Mouse (Mus musculus) limb, embryonic 14.5 days (tissue): ENCODE results near the gene Mettl2. TPM values are rescaled to one million over a fixed set of nuclear protein-coding genes. Genes with fewer than 3 reads are reported as not detected.
"Not testable (repeated sequence)": the region's sequence is repeated elsewhere in the genome, so short reads cannot be mapped to it uniquely, and the experiment has no call there.

Source experiments
- ATAC-seq: fragments of 200-750 bp; cut with Nextera tagmentation; 2 replicates; pipeline ENCODE4 v1.8.0; 2017; ENCODE audit warnings: low read depth, moderate number of reproducible peaks, moderate TSS enrichment; ENCODE audit not compliant: low FRiP score
- DNase-seq: peaks from one replicate; pipeline ENCODE4 v3.0.0-alpha.2; 2015; ENCODE audit warnings: low spot score
- H3K27ac ChIP-seq: fragments of 300-500 bp; sonication (generic); replicated peaks from 2 replicates; pipeline ENCODE4 v1.5.1; 2014; ENCODE audit warnings: low read depth, mild to moderate bottlenecking, low read length, moderate library complexity, mixed read lengths
- H3K27me3 ChIP-seq: fragments of 300-500 bp; sonication (generic); 2 replicates; pipeline ENCODE4 v1.6.1; 2014; ENCODE audit warnings: low read length, mixed read lengths; ENCODE audit not compliant: control insufficient read depth, insufficient read depth
- H3K36me3 ChIP-seq: fragments of 300-500 bp; sonication (generic); 2 replicates; pipeline ENCODE4 v1.6.1; 2014; ENCODE audit warnings: mild to moderate bottlenecking, low read length, moderate library complexity, mixed read lengths; ENCODE audit not compliant: control insufficient read depth, insufficient read depth
- H3K4me1 ChIP-seq: fragments of 300-500 bp; sonication (generic); 2 replicates; pipeline ENCODE4 v1.6.1; 2014; ENCODE audit warnings: antibody characterized with exemption, low read length, mixed read lengths; ENCODE audit not compliant: control insufficient read depth, insufficient read depth
- H3K4me2 ChIP-seq: fragments of 300-500 bp; sonication (generic); replicated peaks from 2 replicates; pipeline ENCODE4 v1.6.1; 2014; ENCODE audit warnings: low read depth, mild to moderate bottlenecking, low read length, moderate library complexity; ENCODE audit not compliant: severe bottlenecking
- H3K4me3 ChIP-seq: fragments of 300-500 bp; sonication (generic); replicated peaks from 2 replicates; pipeline ENCODE4 v1.5.1; 2014; ENCODE audit warnings: low read length
- H3K9ac ChIP-seq: fragments of 300-500 bp; sonication (generic); 2 replicates; pipeline ENCODE4 v1.6.1; 2014; ENCODE audit warnings: mild to moderate bottlenecking, low read depth, low read length, moderate library complexity; ENCODE audit not compliant: severe bottlenecking
- H3K9me3 ChIP-seq: fragments of 300-500 bp; sonication (generic); 2 replicates; pipeline ENCODE4 v1.6.1; 2016; ENCODE audit warnings: low read length; ENCODE audit not compliant: control insufficient read depth
- POLR2A ChIP-seq: fragments of 200-500 bp; IDR thresholded peaks from 2 replicates; pipeline ENCODE4 v1.8.0; 2012; ENCODE audit warnings: inconsistent platforms, mild to moderate bottlenecking, moderate library complexity, borderline replicate concordance; ENCODE audit not compliant: insufficient read depth, insufficient read length; ENCODE audit errors: extremely low read depth
- WGBS: fragments of 180-500 bp; shearing (Covaris S2); extraction: QIAGEN DNeasy Blood & Tissue Kit; methylation state at CpG from one replicate; pipeline ENCODE4 v1.1.7; 2014; 5-methylcytosine and 5-hydroxymethylcytosine counted together
- polyA plus RNA-seq, 2 experiments: library from polyadenylated mRNA; depleted of rRNA in 1 of 2; stranded (reverse) in 1 of 2; unstranded in 1 of 2; fragments of >200 nt; fragmentation: Nextera tagmentation in 1 of 2; extraction: Ambion mirVana in 1 of 2; gene quantifications; 2 replicates each; pipeline versions ENCODE4 v1.2.1 to v1.2.3; 2012 to 2014

The Mettl2 gene
- polyA plus RNA-seq (2012; rRNA removed) (41.4 and 46.7 TPM in 2 replicates), polyA plus RNA-seq (2014; fragmentation: Nextera tagmentation; extraction: Ambion mirVana) (31.9 and 41.4 TPM in 2 replicates)

DNA sequence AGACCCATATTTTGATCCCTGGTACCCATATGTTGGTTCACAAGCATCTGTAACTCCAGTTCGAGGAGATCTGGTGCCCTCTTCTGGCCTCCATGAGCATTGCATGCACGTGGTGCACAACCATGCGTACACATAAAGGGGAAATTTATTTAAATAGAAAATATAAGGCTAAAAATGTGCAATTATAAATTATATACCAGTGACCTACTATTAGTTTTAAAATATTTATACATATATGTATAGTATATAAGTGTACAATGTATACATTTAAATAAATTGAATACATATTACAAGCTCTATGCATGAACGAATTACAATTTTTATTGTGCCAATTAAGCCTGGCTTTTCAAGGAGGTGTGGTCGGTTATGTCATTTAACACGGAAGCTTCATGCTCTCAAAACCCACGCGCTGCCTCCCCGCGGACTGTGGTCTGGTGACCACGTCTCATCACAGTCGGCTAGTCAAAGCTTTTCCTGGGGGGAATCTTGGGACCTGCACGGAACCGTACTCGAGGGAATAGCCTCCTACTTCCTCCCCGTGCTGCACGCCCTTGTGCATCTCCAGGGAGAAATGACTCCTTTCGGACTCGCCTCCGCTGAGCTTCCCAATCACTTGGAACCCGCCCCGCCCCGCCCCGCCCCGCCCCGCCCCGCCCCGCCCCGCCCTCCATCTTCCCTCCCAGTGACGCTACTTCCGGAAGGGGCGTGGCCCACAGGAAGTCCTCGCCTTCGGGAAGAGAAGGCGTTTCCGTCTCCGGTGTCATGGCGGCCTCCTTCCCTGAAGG, at the start of gene Mettl2:
Gene Mettl2 (plus strand): TSS at position 691 of the 785 bp plus-strand sequence.
- H3K27ac ChIP-seq = no peak within 1 kb of the TSS

DNA sequence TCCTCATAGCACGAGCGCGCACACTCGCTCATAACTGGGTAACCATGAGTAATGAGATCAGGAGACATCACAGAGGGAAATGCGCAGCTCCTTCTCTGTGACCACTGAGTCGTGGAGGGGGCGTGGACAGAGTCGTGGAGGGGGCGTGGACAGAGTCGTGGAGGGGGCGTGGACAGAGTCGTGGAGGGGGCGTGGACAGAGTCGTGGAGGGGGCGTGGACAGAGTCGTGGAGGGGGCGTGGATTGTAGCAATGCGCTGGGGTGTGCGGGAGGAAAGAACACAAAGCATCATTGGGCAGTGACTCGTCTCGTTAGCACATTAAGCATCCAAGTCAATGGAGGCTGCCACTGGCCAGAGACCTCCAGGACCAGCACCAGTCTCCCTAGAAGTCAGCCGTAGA, 13.8 kb upstream of the Mettl2 start:
- not testable (repeated sequence) for H3K4me2 ChIP-seq, H3K4me3 ChIP-seq, H3K4me1 ChIP-seq, ATAC-seq, H3K9me3 ChIP-seq, H3K9ac ChIP-seq, H3K36me3 ChIP-seq, DNase-seq, H3K27ac ChIP-seq, H3K27me3 ChIP-seq
- WGBS = 75% methylated on average over 22 of the region's 22 CpGs

More for the DNA sequence above, at the start of gene Mettl2:
- Histone ChIP-seq H3K9me3 (no peaks in the 10 kb centered on the region), H3K4me2 (peak within 1 kb of the TSS; percentile 90), H3K36me3 (peaks cover 14% of the 10 kb centered on the region), H3K4me3 (peak within 1 kb of the TSS; percentile 97), H3K4me1 (peaks cover 7% of the 10 kb centered on the region), H3K9ac (peak within 1 kb of the TSS; percentile 74), H3K27me3 (no peaks in the 10 kb centered on the region)
- peak; percentile 85 for DNase-seq
- ATAC-seq = peak; percentile 91
- TF ChIP-seq POLR2A = 0 out of 2 replicates have a peak, but pooled peaks have one; percentile 26
- WGBS = 1% methylated on average over 29 of the region's 38 CpGs

DNA sequence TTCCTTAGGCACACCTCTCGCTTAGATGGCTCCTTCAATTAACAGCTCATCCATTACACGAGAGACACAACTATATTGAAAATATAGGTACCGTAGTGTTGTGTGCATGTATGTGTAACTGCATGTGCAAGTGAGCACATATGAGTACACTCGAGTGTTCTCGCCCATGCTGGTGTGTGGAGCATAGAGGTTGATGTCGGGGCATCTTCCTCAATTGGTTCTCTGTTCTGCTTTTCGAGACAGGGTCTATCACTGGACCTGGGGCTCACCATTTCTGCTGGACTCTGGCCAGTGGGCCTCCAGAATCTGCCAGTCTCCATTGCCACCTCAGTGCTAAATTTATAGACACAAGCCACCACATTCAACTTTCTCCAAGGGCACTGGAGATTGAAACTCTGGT, 8.4 kb upstream of the Mettl2 start:
- 90% methylated on average over 7 of the region's 7 CpGs for WGBS
- H3K4me1 ChIP-seq = no peaks in the 10 kb centered on the region
- no peak for TF ChIP-seq POLR2A
- H3K9ac ChIP-seq = no peak overlapping the region
- ATAC-seq (no peak), DNase-seq (no peak)
- H3K4me3 ChIP-seq = no peak overlapping the region
- H3K36me3 ChIP-seq = no peaks in the 10 kb centered on the region
- no peaks in the 10 kb centered on the region for H3K9me3 ChIP-seq
- no peaks in the 10 kb centered on the region for H3K27me3 ChIP-seq
- H3K4me2 ChIP-seq = no peak overlapping the region
- no peak overlapping the region for H3K27ac ChIP-seq

DNA sequence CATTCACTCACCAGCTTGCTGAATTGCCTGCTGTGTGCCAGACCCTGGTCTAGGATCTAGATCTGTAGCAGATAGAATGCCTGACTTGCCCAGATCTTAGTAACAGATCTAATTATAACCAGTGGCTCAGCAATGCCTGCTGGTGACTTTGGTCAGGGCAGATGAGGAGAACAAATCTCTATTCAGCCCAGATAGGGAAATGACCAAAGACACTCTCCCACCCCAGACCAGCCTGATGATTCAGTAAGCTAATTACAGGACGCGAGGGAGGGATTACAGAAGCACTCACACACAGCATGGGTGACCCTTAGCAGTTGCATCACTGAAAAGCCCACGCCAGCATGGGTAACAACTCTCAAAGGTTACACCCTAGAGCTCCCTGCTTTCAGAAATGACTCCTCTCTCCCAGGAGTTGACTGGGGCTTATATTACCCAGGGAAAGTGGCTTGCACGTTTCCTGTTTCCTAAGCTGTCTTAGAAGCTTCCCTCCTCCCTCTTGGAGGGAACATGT, 5.6 kb upstream of the Mettl2 start:
- WGBS = 35% methylated on average over 4 of the region's 4 CpGs
- no peaks in the 10 kb centered on the region for H3K9me3 ChIP-seq
- ATAC-seq = no peak
- H3K4me2 ChIP-seq = no peak overlapping the region
- no peaks in the 10 kb centered on the region for H3K27me3 ChIP-seq
- H3K4me1 ChIP-seq = no peaks in the 10 kb centered on the region
- no peak overlapping the region for H3K4me3 ChIP-seq
- H3K36me3 ChIP-seq = no peaks in the 10 kb centered on the region
- no peak overlapping the region for H3K9ac ChIP-seq
- no peak for TF ChIP-seq POLR2A
- no peak for DNase-seq
- H3K27ac ChIP-seq = no peak overlapping the region

DNA sequence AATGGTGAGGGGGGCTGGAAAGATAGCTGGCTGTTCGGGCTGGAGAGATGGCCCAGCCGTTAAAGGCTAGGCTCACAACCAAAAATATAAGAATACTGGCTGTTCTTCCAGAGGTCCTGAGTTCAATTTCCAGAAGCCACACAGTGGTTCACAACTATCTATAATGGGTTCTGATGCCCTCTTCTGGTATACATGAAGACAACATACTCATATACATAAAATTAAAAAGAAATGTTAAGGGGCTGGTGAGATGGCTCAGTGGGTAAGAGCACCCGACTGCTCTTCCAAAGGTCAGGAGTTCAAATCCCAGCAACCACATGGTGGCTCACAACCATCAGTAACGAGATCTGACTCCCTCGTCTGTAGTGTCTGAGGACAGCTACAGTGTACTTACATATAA, 4.4 kb upstream of the Mettl2 start:
- H3K9ac ChIP-seq, H3K36me3 ChIP-seq, H3K4me2 ChIP-seq, ATAC-seq, H3K4me3 ChIP-seq, H3K9me3 ChIP-seq, H3K4me1 ChIP-seq, H3K27ac ChIP-seq, H3K27me3 ChIP-seq, DNase-seq: not testable (repeated sequence)
- 65% methylated on average over 5 of the region's 5 CpGs for WGBS
